Comparison of ENCODE assay signal across 23 mouse cellular contexts in genomic region chr13:70685825-70686224, GRCm38 (mm10).
"Had no signal": no experiment of that assay in that cellular context is flagged by ENCODE, and none has a peak within 500 bp of the region (broad histone marks: within the 10 kb centered on the region; RNA-seq: fewer than 3 reads in every experiment).

No protein-coding gene starts in this region.

- ATAC-seq: intestine, embryonic 16.5 days had no signal

- H3K4me1 ChIP-seq: heart, embryonic 15.5 days; hindbrain, embryonic 13.5 days; hindbrain, embryonic 15.5 days; limb, embryonic 13.5 days; limb, embryonic 15.5 days had no signal

- H3K4me3 ChIP-seq: heart, adult 2 months; heart, embryonic 13.5 days; heart, embryonic 15.5 days; hindbrain, embryonic 13.5 days; hindbrain, embryonic 15.5 days; kidney, embryonic 15.5 days; limb, embryonic 13.5 days; limb, embryonic 15.5 days had no signal

- DNase-seq: gastrocnemius, postnatal 36 days; heart, adult 11 months; heart, postnatal 36 days; kidney, adult 11 months; kidney, adult 2 months; kidney, adult 9 months; kidney, postnatal 14 days; kidney, postnatal 36 days; layer of hippocampus, adult 9-11 months; layer of hippocampus, postnatal 36 days; left cerebral cortex, postnatal 4 days had no signal

- H3K27me3 ChIP-seq: heart, embryonic 13.5 days; heart, embryonic 15.5 days; hindbrain, embryonic 13.5 days; hindbrain, embryonic 15.5 days; kidney, embryonic 15.5 days; limb, embryonic 13.5 days; limb, embryonic 15.5 days had no signal

- H3K9me3 ChIP-seq: heart, embryonic 13.5 days; heart, embryonic 15.5 days; hindbrain, embryonic 13.5 days; hindbrain, embryonic 15.5 days; kidney, embryonic 15.5 days; limb, embryonic 13.5 days; limb, embryonic 15.5 days had no signal

- H3K4me2 ChIP-seq: heart, embryonic 11.5 days; heart, embryonic 13.5 days; heart, embryonic 15.5 days; hindbrain, embryonic 13.5 days; hindbrain, embryonic 15.5 days; kidney, embryonic 15.5 days; limb, embryonic 13.5 days; limb, embryonic 15.5 days had no signal

- H3K27ac ChIP-seq: heart, adult 2 months; heart, embryonic 13.5 days; heart, embryonic 15.5 days; hindbrain, embryonic 13.5 days; hindbrain, embryonic 15.5 days; hindbrain, postnatal 0 days; kidney, embryonic 15.5 days; kidney, postnatal 0 days; limb, embryonic 13.5 days; limb, embryonic 15.5 days had no signal

- H3K36me3 ChIP-seq: heart, embryonic 13.5 days; heart, embryonic 15.5 days; hindbrain, embryonic 13.5 days; hindbrain, embryonic 15.5 days; kidney, embryonic 15.5 days; limb, embryonic 13.5 days; limb, embryonic 15.5 days had no signal

- H3K9ac ChIP-seq: heart, embryonic 13.5 days; heart, embryonic 15.5 days; hindbrain, embryonic 13.5 days; hindbrain, embryonic 15.5 days; kidney, embryonic 15.5 days; limb, embryonic 13.5 days; limb, embryonic 15.5 days had no signal
